8 mouse cellular contexts compared by ENCODE assay signal in the genomic region with DNA sequence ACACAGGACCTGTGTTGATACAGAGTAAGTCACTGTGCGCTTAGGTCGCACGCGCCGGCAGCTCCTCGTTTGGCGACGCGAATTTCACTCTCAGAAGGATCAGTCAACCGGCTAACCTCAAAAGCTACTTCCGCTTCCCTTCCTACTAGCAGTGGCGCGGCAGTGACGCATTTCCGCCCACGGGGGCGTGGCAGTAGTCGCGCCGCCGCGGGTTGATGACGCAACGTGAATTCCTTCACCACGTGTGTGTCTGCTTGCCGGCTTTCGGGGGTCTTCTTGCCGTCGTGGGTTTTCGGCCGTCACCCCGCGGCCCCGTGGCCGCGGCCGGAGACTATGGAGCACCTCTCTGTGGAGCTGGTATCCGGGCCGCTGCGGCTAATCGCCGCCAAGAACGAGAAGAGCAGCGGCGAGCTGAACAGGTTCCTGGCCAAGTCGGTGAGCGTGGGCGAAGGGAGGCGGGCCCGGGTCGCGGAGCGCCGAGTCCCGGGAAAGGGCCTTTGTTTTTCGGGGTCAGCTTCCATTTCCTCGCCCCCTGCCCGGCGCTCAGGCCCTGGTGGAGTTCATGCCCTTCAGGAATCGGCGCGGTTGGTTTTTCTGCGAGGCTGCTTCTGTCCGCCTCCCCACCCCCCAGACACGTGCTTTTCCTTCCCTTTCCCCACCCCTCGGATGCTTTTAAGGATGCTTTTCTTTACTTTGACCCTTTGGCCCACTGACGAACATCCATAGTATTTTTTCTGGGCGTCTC. TPM values are rescaled to one million over a fixed set of nuclear protein-coding genes. Genes with fewer than 3 reads are reported as not detected.
DNase-seq lines count a peak whose midpoint lies in the region; ATAC-seq and TF ChIP-seq lines count a peak whose summit lies in the region.

Mdn1 (plus strand) TSS at position 202 of the 745 bp plus-strand sequence.

- TF ChIP-seq CTCF in kidney, adult 2 months (conservative IDR thresholded peaks at IDR 0.05; ENCODE audit: insufficient read depth, insufficient read length, low read depth, low read length) = 0 out of 2 replicates have a peak, but pooled peaks have one; percentile 2
- no peak for TF ChIP-seq CTCF in spleen, adult 2 months (IDR thresholded peaks at IDR 0.05; ENCODE audit: extremely low read depth, insufficient read depth, insufficient read length, insufficient replicate concordance)

- peaks cover 15% of the 10 kb centered on the region for H3K4me1 ChIP-seq in embryonic facial prominence, embryonic 13.5 days
- H3K4me1 ChIP-seq in kidney, adult 2 months (ENCODE audit: control insufficient read depth, insufficient read depth, low read length) = no peaks in the 10 kb centered on the region
- H3K4me1 ChIP-seq in limb, embryonic 12.5 days (replicated peaks) = peaks cover 11% of the 10 kb centered on the region
- H3K4me1 ChIP-seq in midbrain, embryonic 15.5 days = peaks cover 21% of the 10 kb centered on the region
- no peaks in the 10 kb centered on the region; the same call in 1 of the 2 replicates for H3K4me1 ChIP-seq in spleen, adult 2 months (ENCODE audit: control insufficient read depth, insufficient read depth, insufficient read length)

- no peaks in the 10 kb centered on the region for H3K27me3 ChIP-seq in embryonic facial prominence, embryonic 13.5 days
- H3K27me3 ChIP-seq in kidney, adult 2 months (replicated peaks; ENCODE audit: control insufficient read depth, insufficient read depth, low read length) = no peaks in the 10 kb centered on the region
- no peaks in the 10 kb centered on the region for H3K27me3 ChIP-seq in limb, embryonic 12.5 days
- no peaks in the 10 kb centered on the region for H3K27me3 ChIP-seq in midbrain, embryonic 15.5 days (replicated peaks)
- no peaks in the 10 kb centered on the region for H3K27me3 ChIP-seq in spleen, adult 2 months (ENCODE audit: control insufficient read depth, insufficient read depth, low read length)

- H3K9me3 ChIP-seq in embryonic facial prominence, embryonic 13.5 days = no peaks in the 10 kb centered on the region
- no peaks in the 10 kb centered on the region for H3K9me3 ChIP-seq in limb, embryonic 12.5 days
- no peaks in the 10 kb centered on the region for H3K9me3 ChIP-seq in midbrain, embryonic 15.5 days

- peaks cover 6% of the 10 kb centered on the region for H3K36me3 ChIP-seq in embryonic facial prominence, embryonic 13.5 days
- H3K36me3 ChIP-seq in kidney, adult 2 months (ENCODE audit: control insufficient read depth, insufficient read depth, low read length) = no peaks in the 10 kb centered on the region; the same call in 1 of the 2 replicates
- H3K36me3 ChIP-seq in limb, embryonic 12.5 days = peaks cover 19% of the 10 kb centered on the region
- H3K36me3 ChIP-seq in midbrain, embryonic 15.5 days (replicated peaks) = peaks cover 12% of the 10 kb centered on the region; the same call in 1 of the 2 replicates
- H3K36me3 ChIP-seq in spleen, adult 2 months (ENCODE audit: control insufficient read depth, insufficient read depth, low read length) = peaks cover 6% of the 10 kb centered on the region

- H3K4me2 ChIP-seq in embryonic facial prominence, embryonic 13.5 days = peak within 1 kb of the TSS; percentile 67
- H3K4me2 ChIP-seq in limb, embryonic 12.5 days = peak within 1 kb of the TSS; percentile 67
- peak within 1 kb of the TSS; percentile 72 for H3K4me2 ChIP-seq in midbrain, embryonic 15.5 days

- peak within 1 kb of the TSS; percentile 78 for H3K27ac ChIP-seq in embryonic facial prominence, embryonic 13.5 days
- peak within 1 kb of the TSS; percentile 84 for H3K27ac ChIP-seq in kidney, adult 2 months (ENCODE audit: insufficient read depth, low read depth, low read length)
- peak within 1 kb of the TSS; percentile 50; the same call in 1 of the 2 replicates for H3K27ac ChIP-seq in limb, embryonic 12.5 days
- peak within 1 kb of the TSS; percentile 85 for H3K27ac ChIP-seq in midbrain, embryonic 15.5 days
- peak within 1 kb of the TSS; percentile 88 for H3K27ac ChIP-seq in spleen, adult 2 months (ENCODE audit: insufficient read depth, low read length)

- H3K4me3 ChIP-seq in embryonic facial prominence, embryonic 13.5 days = peak within 1 kb of the TSS; percentile 91
- peak within 1 kb of the TSS; percentile 70 for H3K4me3 ChIP-seq in kidney, adult 2 months (ENCODE audit: insufficient read depth, low read depth, low read length)
- peak within 1 kb of the TSS; percentile 96 for H3K4me3 ChIP-seq in limb, embryonic 12.5 days (replicated peaks)
- H3K4me3 ChIP-seq in midbrain, embryonic 15.5 days = peak within 1 kb of the TSS; percentile 92
- peak within 1 kb of the TSS; percentile 91 for H3K4me3 ChIP-seq in spleen, adult 2 months (ENCODE audit: extremely low read depth, insufficient read depth, insufficient read length)

- peak; percentile 72 for TF ChIP-seq POLR2A in kidney, adult 2 months (IDR thresholded peaks at IDR 0.05; ENCODE audit: low read depth, low read length)
- peak; percentile 56 for TF ChIP-seq POLR2A in spleen, adult 2 months (IDR thresholded peaks at IDR 0.05; ENCODE audit: low read depth, low read length)

- H3K9ac ChIP-seq in embryonic facial prominence, embryonic 13.5 days = peak within 1 kb of the TSS; percentile 78
- H3K9ac ChIP-seq in limb, embryonic 12.5 days (replicated peaks) = peak within 1 kb of the TSS; percentile 67
- peak within 1 kb of the TSS; percentile 65 for H3K9ac ChIP-seq in midbrain, embryonic 15.5 days

- peak; percentile 62; the same call in 1 of the 2 replicates for ATAC-seq in embryonic facial prominence, embryonic 13.5 days (ENCODE audit: insufficient number of reproducible peaks, insufficient read depth, low FRiP score, low TSS enrichment, low read depth)
- ATAC-seq in limb, embryonic 12.5 days (ENCODE audit: insufficient number of reproducible peaks, insufficient read depth, low FRiP score, low TSS enrichment, low read depth) = peak; percentile 69
- ATAC-seq in midbrain, embryonic 15.5 days (replicated peaks) = peak; percentile 97

- peak; percentile 96 for DNase-seq in 3134 (ENCODE audit: extremely low read depth, insufficient read length, low spot score)
- DNase-seq in adrenal gland, postnatal 36 days = peak; percentile 95 to 96
- DNase-seq in heart, adult 18-20 months = peak; percentile 94 to 99
- DNase-seq in kidney, adult 2 months = peak; percentile 97
- peak; percentile 87 to 92 for DNase-seq in spleen, adult 2 months (ENCODE audit: low read depth in 1 of 2, low spot score in 2 of 2)

- WGBS in embryonic facial prominence, embryonic 13.5 days = under 1% methylated on average over 68 of the region's 68 CpGs
- WGBS in kidney, adult 2 months = under 1% methylated on average over 68 of the region's 68 CpGs
- WGBS in limb, embryonic 12.5 days = under 1% methylated on average over 68 of the region's 68 CpGs
- under 1% methylated on average over 68 of the region's 68 CpGs for WGBS in midbrain, embryonic 15.5 days
- WGBS in spleen, adult 2 months = 1% methylated on average over 68 of the region's 68 CpGs

RNA-seq across cellular contexts. Expression of gene Mdn1, which starts in this region (rescaled TPM):
- total RNA-seq in adrenal gland, postnatal 36 days (2021) = 10 to 100 TPM; 21.5 to 42.9 TPM
- polyA plus RNA-seq in embryonic facial prominence, embryonic 13.5 days (2015; fragmentation: Nextera tagmentation; extraction: Ambion mirVana) = 19.3 TPM in 2 replicates
- 10 to 100 TPM in 1 of 2 experiments, 1 to 10 TPM in 1; 8.3 to 11.8 TPM for total RNA-seq in heart, adult 18-20 months (2021)
- polyA plus RNA-seq in kidney, adult 2 months (2012; rRNA removed) = 5.8 and 6.5 TPM in 2 replicates
- polyA plus RNA-seq in limb, embryonic 12.5 days (2016; fragmentation: Nextera tagmentation; extraction: Ambion mirVana) = 19.1 and 21.8 TPM in 2 replicates
- polyA plus RNA-seq in midbrain, embryonic 15.5 days (2015; fragmentation: Nextera tagmentation; extraction: Ambion mirVana) = 15.8 and 21.3 TPM in 2 replicates
- polyA plus RNA-seq in spleen, adult 2 months (2012; rRNA removed) = 8.9 and 13.6 TPM in 2 replicates

Comparison
In these comparisons a context has a peak if more than half of its experiments do, and no peak if none do; other contexts are left out.
1. Peak in every context shown above with its lines: DNase-seq, ATAC-seq, H3K4me3 ChIP-seq and H3K27ac ChIP-seq.